Mouse (Mus musculus) midbrain, embryonic 14.5 days (tissue): ENCODE results near the gene Zfand2a. TPM values are rescaled to one million over a fixed set of nuclear protein-coding genes. Genes with fewer than 3 reads are reported as not detected.

Experiments used
- ATAC-seq: fragments of 200-750 bp; cut with Nextera tagmentation; 2 replicates; pipeline ENCODE4 v1.8.0; 2017; ENCODE audit warnings: moderate number of reproducible peaks, moderate library complexity; ENCODE audit not compliant: low FRiP score, low TSS enrichment
- DNase-seq: peaks from one replicate; pipeline ENCODE4 v3.0.0-alpha.2; 2015
- H3K27ac ChIP-seq: fragments of 300-500 bp; sonication (generic); replicated peaks from 2 replicates; pipeline ENCODE4 v1.5.1; 2014; ENCODE audit warnings: mild to moderate bottlenecking, low read depth, low read length, moderate library complexity
- H3K27me3 ChIP-seq: fragments of 300-500 bp; sonication (generic); 2 replicates; pipeline ENCODE4 v1.6.1; 2014; ENCODE audit warnings: low read length, control low read depth, mixed read lengths; ENCODE audit not compliant: control insufficient read depth, insufficient read depth
- H3K36me3 ChIP-seq: fragments of 300-500 bp; sonication (generic); 2 replicates; pipeline ENCODE4 v1.6.1; 2014; ENCODE audit warnings: low read length, control low read depth; ENCODE audit not compliant: control insufficient read depth, insufficient read depth
- H3K4me1 ChIP-seq: fragments of 300-500 bp; sonication (generic); 2 replicates; pipeline ENCODE4 v1.6.1; 2014; ENCODE audit warnings: mild to moderate bottlenecking, antibody characterized with exemption, low read length, control low read depth; ENCODE audit not compliant: control insufficient read depth, insufficient read depth
- H3K4me2 ChIP-seq: fragments of 300-500 bp; sonication (generic); 2 replicates; pipeline ENCODE4 v1.6.1; 2014; ENCODE audit warnings: mild to moderate bottlenecking, low read length, moderate library complexity
- H3K4me3 ChIP-seq: fragments of 300-500 bp; sonication (generic); replicated peaks from 2 replicates; pipeline ENCODE4 v1.5.1; 2014; ENCODE audit warnings: low read depth, low read length
- H3K9ac ChIP-seq: fragments of 300-500 bp; sonication (generic); replicated peaks from 2 replicates; pipeline ENCODE4 v1.6.1; 2014; ENCODE audit warnings: mild to moderate bottlenecking, low read length, moderate library complexity
- H3K9me3 ChIP-seq: fragments of 300-500 bp; sonication (generic); 2 replicates; pipeline ENCODE4 v1.6.1; 2016; ENCODE audit warnings: low read length, control low read depth, mixed read lengths; ENCODE audit not compliant: control insufficient read depth
- WGBS: fragments of 180-500 bp; shearing (Covaris S2); extraction: QIAGEN DNeasy Blood & Tissue Kit; methylation state at CpG from one replicate; pipeline ENCODE4 v1.1.7; 2014; 5-methylcytosine and 5-hydroxymethylcytosine counted together
- polyA plus RNA-seq: library from polyadenylated mRNA; unstranded; fragments of >200 nt; fragmentation: Nextera tagmentation; extraction: Ambion mirVana; gene quantifications from 2 replicates; pipeline ENCODE4 v1.2.1, GENCODE M21; 2014

The Zfand2a gene
- polyA plus RNA-seq, 1 experiment from 2014 or later = 14.1 TPM

GRCm38 (mm10) chr5:139432333-139432732, 52.0 kb downstream of the Zfand2a start:
- no peak for ATAC-seq
- Histone ChIP-seq H3K27ac (peak overlapping the region; percentile 39; the same call in 1 of the 2 replicates), H3K36me3 (no peaks in the 10 kb centered on the region), H3K4me3 (no peak overlapping the region), H3K9ac (no peak overlapping the region), H3K4me2 (no peak overlapping the region), H3K9me3 (no peaks in the 10 kb centered on the region), H3K4me1 (peaks cover 41% of the 10 kb centered on the region), H3K27me3 (no peaks in the 10 kb centered on the region)
- 40% methylated on average over 6 of the region's 6 CpGs for WGBS
- no peak for DNase-seq

GRCm38 (mm10) chr5:139429818-139430341, 54.5 kb downstream of the Zfand2a start:
- peaks cover 29% of the 10 kb centered on the region for H3K4me1 ChIP-seq
- H3K4me2 ChIP-seq = no peak overlapping the region
- WGBS = 46% methylated on average over 12 of the region's 12 CpGs
- DNase-seq = no peak
- H3K9ac ChIP-seq = no peak overlapping the region
- H3K4me3 ChIP-seq = no peak overlapping the region
- no peak for ATAC-seq
- H3K27ac ChIP-seq = peak overlapping the region; percentile 61; the same call in 1 of the 2 replicates
- no peaks in the 10 kb centered on the region for H3K36me3 ChIP-seq
- no peaks in the 10 kb centered on the region for H3K9me3 ChIP-seq
- no peaks in the 10 kb centered on the region for H3K27me3 ChIP-seq

- H3K9ac ChIP-seq = no peak overlapping the region
- H3K4me2 ChIP-seq = no peak overlapping the region
- no peak overlapping the region for H3K27ac ChIP-seq
- 86% methylated on average over 9 of the region's 9 CpGs for WGBS
- no peaks in the 10 kb centered on the region for H3K36me3 ChIP-seq
- no peak for DNase-seq
- peaks cover 20% of the 10 kb centered on the region for H3K4me1 ChIP-seq
- H3K4me3 ChIP-seq = no peak overlapping the region
- H3K27me3 ChIP-seq = no peaks in the 10 kb centered on the region
- no peak for ATAC-seq
- H3K9me3 ChIP-seq = no peaks in the 10 kb centered on the region
Observed at GRCm38 (mm10) chr5:139427989-139428388, 56.4 kb downstream of the Zfand2a start.

- no peak for DNase-seq
- Histone ChIP-seq H3K27ac (no peak overlapping the region), H3K4me1 (peaks cover 25% of the 10 kb centered on the region), H3K27me3 (no peaks in the 10 kb centered on the region), H3K9ac (no peak overlapping the region), H3K9me3 (no peaks in the 10 kb centered on the region), H3K4me3 (no peak overlapping the region), H3K36me3 (no peaks in the 10 kb centered on the region), H3K4me2 (no peak overlapping the region)
- no peak for ATAC-seq
- WGBS = 92% methylated on average over 9 of the region's 9 CpGs
Observed at GRCm38 (mm10) chr5:139427001-139427400, 57.3 kb downstream of the Zfand2a start.

- peaks cover 19% of the 10 kb centered on the region for H3K4me1 ChIP-seq
Observed at GRCm38 (mm10) chr5:139425198-139425597, 59.2 kb downstream of the Zfand2a start.

GRCm38 (mm10) chr5:139423026-139423865, 61.1 kb downstream of the Zfand2a start, which contains the start of gene Gper1:
Gper1 (plus strand) TSS chr5:139423151.
- H3K36me3 ChIP-seq = no peaks in the 10 kb centered on the region
- peak within 1 kb of the TSS; percentile 36 for H3K9ac ChIP-seq
- H3K4me1 ChIP-seq = peaks cover 24% of the 10 kb centered on the region
- WGBS = 55% methylated on average over 21 of the region's 21 CpGs
- peak within 1 kb of the TSS; percentile 33; the same call in 1 of the 2 replicates for H3K27ac ChIP-seq
- peak within 1 kb of the TSS; percentile 24; the same call in 1 of the 2 replicates for H3K4me3 ChIP-seq
- no peaks in the 10 kb centered on the region for H3K9me3 ChIP-seq
- H3K27me3 ChIP-seq = no peaks in the 10 kb centered on the region
- DNase-seq (peak; percentile 73), ATAC-seq (no peak)
- H3K4me2 ChIP-seq = peak within 1 kb of the TSS; percentile 30

More at GRCm38 (mm10) chr5:139425198-139425597, 59.2 kb downstream of the Zfand2a start:
- H3K9ac ChIP-seq = no peak overlapping the region
- DNase-seq (no peak), ATAC-seq (no peak)
- no peak overlapping the region for H3K4me3 ChIP-seq
- no peak overlapping the region for H3K4me2 ChIP-seq
- H3K27ac ChIP-seq = no peak overlapping the region
- H3K36me3 ChIP-seq = no peaks in the 10 kb centered on the region
- H3K27me3 ChIP-seq = no peaks in the 10 kb centered on the region
- no peaks in the 10 kb centered on the region for H3K9me3 ChIP-seq
- 91% methylated on average over 9 of the region's 9 CpGs for WGBS

Other genes with a start within 250 kb of the Zfand2a start
- gene Get4, start 232.2 kb downstream of the Zfand2a start, polyA plus RNA-seq = 113 and 119 TPM in 2 replicates
- gene Adap1, start 158.9 kb downstream of the Zfand2a start, polyA plus RNA-seq = 38.6 and 64.0 TPM in 2 replicates
- 129 and 130 TPM in 2 replicates for gene Cox19, start 133.1 kb downstream of the Zfand2a start, polyA plus RNA-seq
- not detected in 2 replicates for gene Cyp2w1, start 131.9 kb downstream of the Zfand2a start, polyA plus RNA-seq
- gene Gpr146, start 106.9 kb downstream of the Zfand2a start, polyA plus RNA-seq = 1.2 and 1.8 TPM in 2 replicates
- gene C130050O18Rik, start 79.3 kb downstream of the Zfand2a start, polyA plus RNA-seq = 0.29 and 0.58 TPM in 2 replicates
- 9.2 and 9.6 TPM in 2 replicates for gene Gper1, start 61.4 kb downstream of the Zfand2a start, polyA plus RNA-seq
- gene 3110082I17Rik, start 24.0 kb downstream of the Zfand2a start, polyA plus RNA-seq = 10.8 and 12.8 TPM in 2 replicates
- gene Uncx, start 58.9 kb upstream of the Zfand2a start, polyA plus RNA-seq = 39.6 and 44.0 TPM in 2 replicates